Mouse (Mus musculus) inflammation-experienced regulatory T-cells, adult 6 months (primary cell): Measurements from ENCODE around the gene RPS10-NUDT3. TPM values are rescaled to one million over a fixed set of nuclear protein-coding genes. Genes with fewer than 3 reads are reported as not detected.
A peak's percentile ranks its signal among the peaks of the same experiment; 100 is the strongest.

Experiments
- ATAC-seq: one replicate; pipeline ENCODE4 v1.8.0; 2017
- polyA plus RNA-seq, 3 experiments: library from polyadenylated mRNA; unstranded; fragments of 100-300 nt; shearing (Covaris generic); gene quantifications; one replicate each; pipeline ENCODE4 v1.2.1; 2017

Gene RPS10-NUDT3
- polyA plus RNA-seq, 3 experiments from 2014 or later = not detected

GRCm38 (mm10) chr17:27552215-27553201, 82.5 kb downstream of the RPS10-NUDT3 start:
- no peak for ATAC-seq

GRCm38 (mm10) chr17:27551393-27551940, 83.6 kb downstream of the RPS10-NUDT3 start:
- ATAC-seq = no peak

GRCm38 (mm10) chr17:27549234-27549633, 85.8 kb downstream of the RPS10-NUDT3 start:
- ATAC-seq = no peak

- no peak for ATAC-seq
Measured at GRCm38 (mm10) chr17:27547253-27547868, 87.7 kb downstream of the RPS10-NUDT3 start.

GRCm38 (mm10) chr17:27546574-27547085, 88.4 kb downstream of the RPS10-NUDT3 start:
- no peak for ATAC-seq

GRCm38 (mm10) chr17:27545991-27546390, 89.0 kb downstream of the RPS10-NUDT3 start:
- ATAC-seq = no peak

- no peak for ATAC-seq
Measured at GRCm38 (mm10) chr17:27544551-27544950, 90.5 kb downstream of the RPS10-NUDT3 start.

GRCm38 (mm10) chr17:27541984-27542383, 93.0 kb downstream of the RPS10-NUDT3 start:
- ATAC-seq = no peak

GRCm38 (mm10) chr17:27541261-27541660, 93.8 kb downstream of the RPS10-NUDT3 start:
- ATAC-seq = no peak

- ATAC-seq = peak; percentile 65
Measured at GRCm38 (mm10) chr17:27534718-27535117, 100.3 kb downstream of the RPS10-NUDT3 start.

- ATAC-seq = no peak
Measured at GRCm38 (mm10) chr17:27533354-27533753, 101.7 kb downstream of the RPS10-NUDT3 start.

GRCm38 (mm10) chr17:27532095-27532494, 102.9 kb downstream of the RPS10-NUDT3 start:
- ATAC-seq = no peak

Other genes with a start within 250 kb of the RPS10-NUDT3 start
- under 1 TPM in 1 of 3 experiments, not detected in 2; 0.09 TPM for gene Grm4, start 113.8 kb downstream of the RPS10-NUDT3 start, polyA plus RNA-seq
- 10 to 100 TPM; 37.3 to 69.6 (median 41.9) TPM for gene Hmga1, start 78.7 kb downstream of the RPS10-NUDT3 start, polyA plus RNA-seq
- 100 to 1,000 TPM in 2 of 3 experiments, 10 to 100 TPM in 1; 97.7 to 129 (median 111) TPM for gene AI413582, start 69.5 kb downstream of the RPS10-NUDT3 start, polyA plus RNA-seq
- gene Nudt3, start 11.7 kb downstream of the RPS10-NUDT3 start, polyA plus RNA-seq = 10 to 100 TPM; 28.1 to 42.5 (median 32.0) TPM
- gene Rps10, start 1.4 kb upstream of the RPS10-NUDT3 start, polyA plus RNA-seq = 1,000 to 10,000 TPM; 1,299 to 2,086 (median 1,613) TPM
- gene Pacsin1, start 20.3 kb upstream of the RPS10-NUDT3 start, polyA plus RNA-seq = 10 to 100 TPM; 12.2 to 49.0 (median 34.4) TPM
- gene Spdef, start 93.7 kb upstream of the RPS10-NUDT3 start, polyA plus RNA-seq = not detected
- 10 to 100 TPM; 12.0 to 15.9 (median 14.3) TPM for gene D17Wsu92e, start 185.4 kb upstream of the RPS10-NUDT3 start, polyA plus RNA-seq
- 100 to 1,000 TPM in 1 of 3 experiments, 10 to 100 TPM in 2; 83.3 to 136 (median 92.9) TPM for gene Snrpc, start 202.9 kb upstream of the RPS10-NUDT3 start, polyA plus RNA-seq
- 1 to 10 TPM in 1 of 3 experiments, under 1 TPM in 2; 0.77 to 1.2 (median 0.86) TPM for gene Uhrf1bp1, start 221.2 kb upstream of the RPS10-NUDT3 start, polyA plus RNA-seq